Mouse (Mus musculus) embryonic fibroblast, embryonic 13.5 days (primary cell): ENCODE results near the gene Gm4565. TPM values are rescaled to one million over a fixed set of nuclear protein-coding genes. Genes with fewer than 3 reads are reported as not detected.
"Not testable (repeated sequence)": the region's sequence is repeated elsewhere in the genome, so short reads cannot be mapped to it uniquely, and the experiment has no call there.

Experiments
- H3K27ac ChIP-seq: 2 replicates; pipeline ENCODE4 v1.5.1; 2012; ENCODE audit warnings: low read length, control low read depth, inconsistent platforms; ENCODE audit not compliant: insufficient read depth
- H3K4me1 ChIP-seq: 2 replicates; pipeline ENCODE4 v1.6.1; 2011; ENCODE audit warnings: low read length; ENCODE audit not compliant: control insufficient read depth, insufficient read depth
- H3K4me3 ChIP-seq: 2 replicates; pipeline ENCODE4 v1.5.1; 2011; ENCODE audit warnings: mild to moderate bottlenecking, control low read depth, low read length; ENCODE audit not compliant: insufficient read depth
- polyA plus RNA-seq: library from polyadenylated mRNA; stranded (reverse); fragments of >200 nt; gene quantifications from 2 replicates; pipeline ENCODE4 v1.2.4, GENCODE M21; 2011; ENCODE audit warnings: low read depth; ENCODE audit not compliant: missing spikeins, insufficient read length

Gm4565 gene
- not detected in 2 replicates for polyA plus RNA-seq

- not testable (repeated sequence) for H3K27ac ChIP-seq, H3K4me3 ChIP-seq, H3K4me1 ChIP-seq
Measured at GRCm38 (mm10) chr7:22588027-22588426, at the start of gene Gm4565. TSS of gene Gm4565 (minus strand) at chr7:22588127.

- H3K4me3 ChIP-seq = not testable (repeated sequence)
Measured at GRCm38 (mm10) chr7:22565243-22565642, 22.7 kb downstream of the Gm4565 start, which contains the start of gene Gm4201. TSS of gene Gm4201 (minus strand) at chr7:22565343.

GRCm38 (mm10) chr7:22534787-22535186, 53.1 kb downstream of the Gm4565 start, which contains the start of gene Gm8677:
TSS of gene Gm8677 (minus strand) at chr7:22534887.
- not testable (repeated sequence) for H3K4me3 ChIP-seq, H3K4me1 ChIP-seq, H3K27ac ChIP-seq

More at GRCm38 (mm10) chr7:22565243-22565642, 22.7 kb downstream of the Gm4565 start, which contains the start of gene Gm4201:
- not testable (repeated sequence) for H3K4me1 ChIP-seq, H3K27ac ChIP-seq

Other genes starting within 250 kb of the Gm4565 start
- not detected in 2 replicates for gene Gm8660, start 217.1 kb downstream of the Gm4565 start, polyA plus RNA-seq
- gene Vmn1r148, start 174.5 kb downstream of the Gm4565 start, polyA plus RNA-seq = not detected in 2 replicates
- gene Vmn1r149, start 149.9 kb downstream of the Gm4565 start, polyA plus RNA-seq = not detected in 2 replicates
- not detected in 2 replicates for gene Gm10665, start 124.1 kb downstream of the Gm4565 start, polyA plus RNA-seq
- gene Vmn1r151, start 88.4 kb downstream of the Gm4565 start, polyA plus RNA-seq = not detected in 2 replicates
- gene Vmn1r152, start 65.2 kb downstream of the Gm4565 start, polyA plus RNA-seq = not detected in 2 replicates
- not detected in 2 replicates for gene Gm8677, start 53.2 kb downstream of the Gm4565 start, polyA plus RNA-seq
- gene Gm4201, start 22.8 kb downstream of the Gm4565 start, polyA plus RNA-seq = not detected in 2 replicates
- not detected in 2 replicates for gene Vmn1r155, start 69.9 kb upstream of the Gm4565 start, polyA plus RNA-seq
- not detected in 2 replicates for gene Gm8693, start 104.2 kb upstream of the Gm4565 start, polyA plus RNA-seq
- not detected in 2 replicates for gene Gm4567, start 131.6 kb upstream of the Gm4565 start, polyA plus RNA-seq
- not detected in 2 replicates for gene Vmn1r157, start 173.6 kb upstream of the Gm4565 start, polyA plus RNA-seq
- gene Vmn1r158, start 202.7 kb upstream of the Gm4565 start, polyA plus RNA-seq = not detected in 2 replicates